Mouse (Mus musculus) lung, postnatal 36 days (tissue): ENCODE results near the gene Mrpl18.
A peak's percentile ranks its signal among the peaks of the same experiment; 100 is the strongest.
"Not testable (repeated sequence)": the region's sequence is repeated elsewhere in the genome, so short reads cannot be mapped to it uniquely, and the experiment has no call there.

ENCODE experiments used
- DNase-seq: peaks from one replicate; pipeline ENCODE4 v3.0.0; 2022; ENCODE audit warnings: mixed read lengths

Mrpl18 gene

DNA sequence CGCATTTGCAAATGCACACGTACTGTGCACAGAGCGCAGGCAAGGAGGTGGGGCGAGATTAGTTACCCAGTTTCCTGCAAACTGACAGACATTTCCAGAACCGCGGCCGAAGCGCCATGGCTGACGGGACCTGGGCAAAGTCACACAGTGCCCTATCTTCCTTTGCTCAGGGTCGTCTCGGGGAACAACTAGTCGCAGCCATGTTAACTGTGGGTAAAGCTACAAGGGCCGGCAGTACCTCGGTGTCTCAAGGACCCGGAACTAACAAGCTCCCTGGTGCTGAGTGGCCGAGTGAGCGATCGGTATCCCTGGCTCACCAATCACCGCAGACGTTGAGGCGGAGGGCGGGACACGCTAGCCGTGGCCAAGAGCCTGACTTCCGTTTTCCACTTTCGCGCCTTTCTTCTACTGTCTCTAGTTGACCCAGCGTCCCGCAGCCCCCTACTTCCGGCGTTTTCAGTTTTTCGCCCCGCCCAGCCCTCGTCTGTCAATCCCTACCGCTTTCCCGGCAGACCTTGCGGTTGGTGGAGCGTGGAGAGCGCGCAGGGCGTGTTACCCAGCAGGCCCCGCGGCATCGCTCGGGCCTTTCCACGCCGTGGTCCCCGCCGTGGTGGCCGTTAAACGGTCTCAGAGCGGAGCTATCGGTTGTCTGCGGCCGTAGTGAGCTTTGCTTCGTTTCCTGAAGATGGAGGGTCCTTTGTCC, at the start of gene Mrpl18:
Gene Mrpl18, minus strand, starts transcription at position 465 of the 703 bp plus-strand sequence.
- peak; percentile 100 for DNase-seq

DNA sequence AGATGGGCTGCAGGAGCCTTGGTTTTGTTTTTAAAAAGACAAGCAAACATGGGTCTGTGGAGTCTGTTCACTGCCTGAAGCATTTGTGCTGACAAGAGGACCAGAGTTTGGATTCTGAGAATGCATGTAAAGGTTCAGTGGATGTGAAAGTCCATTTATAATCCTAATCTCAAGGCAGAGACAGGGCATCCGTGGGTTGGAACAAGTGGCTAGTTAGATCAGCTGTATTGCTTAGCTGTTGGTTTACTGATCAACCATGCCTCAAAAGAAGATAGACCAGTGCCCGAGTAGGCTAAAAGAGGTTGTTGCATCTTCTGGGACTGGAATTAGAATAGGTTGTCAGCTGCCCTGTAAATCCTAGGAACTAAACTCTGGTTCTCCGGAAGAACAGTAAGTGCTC, 47.3 kb upstream of the Mrpl18 start:
- DNase-seq: no peak

DNA sequence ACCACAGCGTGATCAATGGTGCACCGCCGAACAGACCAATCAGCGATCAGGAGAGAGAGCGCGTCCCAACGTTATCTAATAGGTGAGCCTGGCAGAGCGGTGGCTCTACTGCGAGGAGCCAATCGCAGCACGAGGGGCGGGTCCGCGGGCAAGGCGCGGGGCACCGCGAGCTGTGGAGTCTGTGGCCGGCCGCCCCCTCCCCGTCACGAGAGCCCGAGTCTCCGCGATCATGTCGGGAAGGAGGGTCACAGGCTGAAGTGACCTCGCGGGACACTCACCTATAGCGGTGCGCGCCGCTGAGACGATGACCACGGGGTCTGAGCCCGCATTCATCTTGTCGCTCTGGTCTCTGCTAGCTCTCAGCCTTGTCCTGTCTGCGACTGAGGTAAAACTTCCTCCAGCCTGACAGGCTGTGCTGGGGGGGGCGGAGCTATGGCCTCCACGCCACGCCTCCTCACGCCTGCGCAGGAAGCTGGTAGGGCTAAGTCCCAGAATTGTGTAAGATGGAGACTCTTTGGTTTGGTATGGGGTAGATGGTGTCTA, 44.3 kb upstream of the Mrpl18 start, which contains the start of gene Acat2:
Gene Acat2, minus strand, starts transcription at position 417 of the 543 bp plus-strand sequence.
- peak; percentile 96 for DNase-seq

GRCm38 (mm10) chr17:12959377-12959776, 43.2 kb upstream of the Mrpl18 start:
- DNase-seq: not testable (repeated sequence)

- DNase-seq: no peak
Measured at GRCm38 (mm10) chr17:12956664-12957063, 40.5 kb upstream of the Mrpl18 start.

DNA sequence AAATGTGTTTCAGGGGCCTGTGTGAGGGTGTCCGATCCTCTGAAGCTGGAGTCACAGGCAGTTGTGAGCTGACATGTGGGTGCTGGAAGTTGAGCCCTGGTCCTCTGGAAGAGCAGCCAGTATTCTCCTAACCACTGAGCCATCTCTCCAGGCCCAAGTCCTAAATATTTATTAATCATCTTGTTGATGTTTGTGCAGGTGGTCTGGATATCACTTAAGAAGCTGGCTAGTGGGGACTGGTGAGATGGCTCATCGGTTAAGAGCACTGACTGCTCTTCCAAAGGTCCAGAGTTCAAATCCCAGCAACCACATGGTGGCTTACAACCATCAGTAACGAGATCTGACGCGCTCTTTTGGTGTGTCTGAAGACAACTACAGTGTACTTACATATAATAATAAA, 33.5 kb upstream of the Mrpl18 start:
- DNase-seq: no peak

- no peak for DNase-seq
Measured at GRCm38 (mm10) chr17:12942459-12943162, 26.5 kb upstream of the Mrpl18 start.

DNA sequence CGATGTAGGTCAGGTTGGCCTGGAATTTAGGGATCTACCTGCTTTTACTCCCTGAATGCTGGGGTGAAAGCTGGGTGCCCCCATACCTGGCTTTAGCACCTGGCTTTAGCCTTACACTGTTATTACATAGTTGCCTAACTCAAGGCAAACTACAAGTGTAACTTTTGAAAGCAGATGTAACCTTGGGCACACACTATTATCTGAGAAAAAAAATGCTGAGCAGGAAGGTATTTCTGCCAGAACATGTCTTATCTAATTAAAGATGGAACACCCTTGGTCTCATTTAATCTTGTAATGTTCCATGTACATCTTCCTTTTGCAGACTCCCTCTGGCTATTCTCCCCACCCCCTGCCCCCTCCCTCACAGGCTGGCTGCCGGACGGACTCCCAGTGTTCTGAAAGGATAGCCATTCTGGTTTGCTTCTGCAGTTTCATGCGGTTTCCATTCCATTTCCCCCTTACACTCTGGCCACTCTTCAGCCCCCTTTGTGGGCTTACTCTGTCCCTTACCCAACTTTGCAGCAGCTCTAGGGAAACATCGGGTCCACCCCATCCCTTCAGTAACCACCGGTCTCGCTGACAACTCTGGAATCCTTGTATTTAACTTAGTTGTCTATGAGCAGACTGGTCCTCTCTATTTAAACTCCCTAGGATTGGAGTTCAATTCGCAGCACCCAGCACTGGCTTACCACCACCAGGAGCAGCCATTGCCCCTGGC, 25.6 kb upstream of the Mrpl18 start:
- DNase-seq: no peak

DNA sequence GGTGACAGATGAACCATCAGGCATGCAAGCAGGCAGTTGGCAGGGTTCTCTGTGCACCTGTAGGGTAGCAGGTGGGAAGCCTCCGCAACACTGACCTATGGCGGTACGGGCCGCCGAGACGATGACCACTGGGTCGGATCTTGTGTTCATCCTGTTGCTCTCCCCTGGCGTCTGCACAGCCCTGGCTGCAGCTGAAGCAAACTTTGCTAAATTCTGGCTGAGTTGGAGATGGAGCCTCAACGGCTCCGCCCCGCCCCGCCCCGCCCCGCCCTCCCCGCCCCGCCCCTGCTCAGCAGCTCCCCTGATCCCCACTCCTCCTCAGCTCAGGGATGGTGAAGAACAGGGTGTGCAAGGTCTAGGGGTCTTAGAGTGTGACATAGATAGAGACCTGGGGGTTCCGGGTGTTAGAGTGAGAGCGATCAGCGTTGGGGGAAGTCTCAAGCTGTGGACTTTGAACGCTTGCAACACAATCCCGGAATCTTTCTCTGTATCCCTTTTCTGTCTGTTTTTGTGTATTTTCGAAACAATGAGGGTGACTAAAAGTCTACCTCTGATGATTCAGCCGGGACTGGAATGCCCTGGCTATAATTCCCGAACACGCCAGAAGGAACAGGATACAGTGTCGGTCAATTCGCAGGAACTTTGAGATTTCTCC, 24.1 kb upstream of the Mrpl18 start, which contains the start of gene Acat3:
Gene Acat3, minus strand, starts transcription at position 450 of the 655 bp plus-strand sequence.
- DNase-seq: no peak

DNA sequence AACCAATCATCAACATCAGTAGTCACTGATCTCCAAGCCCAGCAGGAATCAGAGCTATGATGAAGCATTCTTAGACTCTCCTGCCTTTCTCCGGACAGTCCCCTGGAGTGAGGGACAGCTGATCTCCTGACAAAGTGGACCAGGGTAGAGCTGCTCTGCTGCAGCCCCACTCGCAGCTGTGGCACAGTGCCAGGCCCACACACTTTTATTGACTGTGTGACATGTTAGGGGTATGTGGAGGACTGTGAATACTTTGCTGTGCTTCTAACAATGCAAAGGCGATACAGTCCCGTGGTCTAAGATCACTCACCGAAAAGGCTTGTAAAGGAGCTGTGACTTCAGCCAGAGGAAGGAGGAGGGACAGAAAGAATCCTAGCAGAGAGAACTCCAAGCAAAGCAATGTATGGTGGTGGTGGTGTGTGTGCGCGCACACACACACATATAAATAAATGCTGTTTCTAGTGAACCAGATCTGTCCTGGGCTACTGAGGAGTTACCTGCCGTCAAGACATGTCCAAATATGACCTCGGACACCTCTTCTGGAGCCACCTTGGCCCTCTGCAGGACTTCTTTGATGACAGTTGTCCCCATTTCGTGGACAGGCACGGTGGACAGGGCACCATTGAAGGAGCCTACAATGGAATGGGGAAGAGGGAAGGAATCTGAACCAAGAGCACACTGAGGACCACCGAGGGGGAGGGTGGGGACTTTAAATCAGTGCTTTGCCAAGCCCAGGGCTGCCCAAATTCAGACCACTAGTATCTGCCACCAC, 23.4 kb upstream of the Mrpl18 start:
- DNase-seq: not testable (repeated sequence)

DNA sequence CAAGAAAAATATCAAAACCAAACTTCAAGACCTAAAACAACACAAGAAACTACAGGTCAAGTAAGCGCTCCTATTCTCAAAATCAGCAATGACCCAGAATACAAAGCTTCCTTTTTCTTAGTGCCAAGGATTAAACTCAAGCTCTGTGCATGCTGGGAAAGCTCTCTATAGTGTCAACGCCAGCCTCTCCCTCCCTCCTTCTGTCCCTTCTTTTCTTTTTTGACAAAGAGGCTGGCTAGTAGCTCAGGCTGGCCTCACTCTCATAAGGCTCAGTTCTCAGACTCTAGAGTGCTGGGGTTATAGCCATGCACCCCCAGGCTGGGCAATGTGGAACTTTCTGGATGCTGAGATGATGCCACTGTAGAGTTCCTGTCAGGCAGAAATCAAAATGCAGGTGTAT, 21.9 kb upstream of the Mrpl18 start:
- DNase-seq: no peak

DNA sequence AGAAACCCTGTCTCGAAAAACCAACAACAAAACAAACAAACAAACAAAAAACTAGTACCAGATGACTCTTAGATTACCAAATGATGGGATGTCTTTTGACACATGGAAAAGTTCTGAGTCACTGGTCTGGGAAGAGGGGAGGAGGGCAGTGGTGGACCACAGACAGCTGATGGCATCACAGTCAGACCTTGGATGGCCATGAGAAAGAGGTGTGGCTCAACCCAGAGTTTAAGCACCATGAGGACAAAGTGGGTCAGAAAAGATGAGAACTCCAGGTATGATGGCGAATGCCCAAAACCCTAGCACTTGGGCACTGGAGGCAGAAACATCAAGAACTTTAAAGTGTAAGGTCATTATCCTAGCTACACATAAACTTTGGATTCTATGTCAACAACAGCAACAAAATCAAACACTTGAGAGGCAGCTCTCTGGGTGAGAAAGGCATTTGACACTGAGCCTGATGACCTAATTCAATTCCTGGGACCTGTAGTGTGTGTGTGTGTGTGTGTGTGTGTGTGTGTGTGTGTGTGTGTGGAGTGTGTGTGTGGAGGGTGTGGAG, 21.3 kb upstream of the Mrpl18 start:
- no peak for DNase-seq

DNA sequence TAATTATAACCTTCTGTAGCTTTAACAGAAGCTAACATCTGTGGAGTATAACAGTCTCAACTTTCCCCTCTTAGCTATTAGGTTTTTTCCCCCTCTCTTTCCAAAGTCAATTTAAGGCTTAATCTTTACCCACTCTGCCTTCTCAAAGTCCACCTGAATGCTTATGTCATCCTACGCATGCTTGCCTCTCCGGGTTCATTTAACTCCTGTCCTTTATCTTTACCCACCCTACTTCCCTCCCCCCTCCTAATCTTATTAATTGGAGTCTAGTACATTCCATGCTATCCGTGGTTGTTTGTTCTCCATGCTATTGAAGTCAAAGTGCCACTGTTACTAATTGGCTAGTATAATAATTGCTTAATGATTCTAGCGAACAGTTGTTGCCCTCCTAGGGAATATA, 19.6 kb upstream of the Mrpl18 start:
- DNase-seq: no peak

DNA sequence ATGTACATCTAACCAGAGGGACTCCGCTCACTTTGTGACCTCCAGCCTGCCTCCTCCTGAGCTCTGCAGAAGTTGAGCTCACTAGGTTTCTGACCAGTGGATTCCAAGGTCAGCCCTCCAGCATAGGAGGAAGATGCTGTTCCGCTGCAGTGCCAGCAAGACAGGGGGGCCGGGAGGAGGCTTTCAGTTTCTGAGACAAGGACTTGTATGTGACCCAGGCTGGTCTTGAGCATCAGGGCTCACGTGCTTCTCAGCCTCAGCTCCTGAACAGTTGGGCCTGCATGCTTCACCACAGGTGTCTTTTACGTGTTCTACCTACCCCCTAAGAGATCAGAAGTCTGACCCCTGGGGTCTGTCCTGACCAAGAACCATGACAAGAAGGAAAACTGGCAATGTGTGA, 15.4 kb upstream of the Mrpl18 start:
- not testable (repeated sequence) for DNase-seq

GRCm38 (mm10) chr17:12925703-12926180, 9.6 kb upstream of the Mrpl18 start:
- no peak for DNase-seq

DNA sequence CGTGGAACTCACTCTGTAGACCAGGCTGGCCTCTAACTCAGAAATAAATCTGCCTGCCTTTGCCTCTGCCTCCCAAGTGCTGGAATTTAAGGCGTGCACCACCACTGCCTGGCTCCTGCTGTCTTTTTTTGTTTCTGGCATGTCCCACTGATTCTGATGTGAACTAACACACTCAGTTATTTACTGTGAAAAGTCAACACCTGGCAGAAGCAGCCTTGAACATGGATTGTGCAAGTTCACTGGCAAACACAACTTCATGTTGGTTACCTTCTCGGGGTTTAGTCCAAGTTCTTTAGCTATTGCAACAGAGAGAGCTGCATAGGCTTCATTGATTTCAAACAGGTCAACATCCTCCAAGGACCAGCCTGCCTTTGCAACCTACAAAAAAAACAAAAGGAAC, 8.9 kb upstream of the Mrpl18 start:
- DNase-seq: peak; percentile 73

- DNase-seq: peak; percentile 21
Measured at GRCm38 (mm10) chr17:12921073-12921472, 4.9 kb upstream of the Mrpl18 start.

DNA sequence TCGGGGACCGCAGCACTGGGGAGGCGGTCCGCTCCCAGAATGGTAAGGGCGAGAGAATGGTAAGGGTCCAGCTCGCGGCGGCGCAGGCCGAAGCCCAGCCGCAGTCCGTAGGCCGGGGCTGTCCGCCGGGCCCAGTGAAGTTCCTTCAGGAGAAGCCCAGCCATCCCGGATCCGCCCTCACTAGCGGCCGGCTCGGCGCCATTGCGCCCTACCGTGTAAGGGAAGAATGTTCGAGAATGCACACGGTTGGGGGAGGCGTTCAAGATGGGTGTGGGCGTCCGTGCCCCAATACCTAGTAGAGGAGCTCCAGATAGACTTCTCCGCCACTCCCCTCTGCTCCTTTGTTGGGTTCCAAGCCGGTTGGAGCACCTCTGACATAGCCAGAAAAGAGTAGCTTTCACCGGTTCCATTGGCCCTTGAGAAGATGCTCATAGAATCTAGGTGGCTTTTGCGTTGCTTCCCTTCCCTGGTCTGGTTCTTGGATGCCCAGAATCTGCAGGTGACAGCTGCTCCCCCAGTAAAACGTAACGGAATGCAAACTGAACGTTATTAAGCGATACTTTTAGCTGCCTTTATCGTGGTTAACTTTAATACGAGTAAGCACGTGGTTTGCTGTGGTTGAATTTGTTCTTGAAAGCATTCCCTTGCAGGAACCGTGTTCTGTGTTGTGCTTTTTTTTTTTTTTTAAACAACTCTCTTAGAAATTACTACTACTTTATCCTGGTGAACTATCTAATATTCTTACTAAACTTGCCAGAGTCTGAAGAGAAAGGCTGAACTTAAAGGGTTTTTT, 639 bp upstream of the Mrpl18 start:
- peak; percentile 50 for DNase-seq

DNA sequence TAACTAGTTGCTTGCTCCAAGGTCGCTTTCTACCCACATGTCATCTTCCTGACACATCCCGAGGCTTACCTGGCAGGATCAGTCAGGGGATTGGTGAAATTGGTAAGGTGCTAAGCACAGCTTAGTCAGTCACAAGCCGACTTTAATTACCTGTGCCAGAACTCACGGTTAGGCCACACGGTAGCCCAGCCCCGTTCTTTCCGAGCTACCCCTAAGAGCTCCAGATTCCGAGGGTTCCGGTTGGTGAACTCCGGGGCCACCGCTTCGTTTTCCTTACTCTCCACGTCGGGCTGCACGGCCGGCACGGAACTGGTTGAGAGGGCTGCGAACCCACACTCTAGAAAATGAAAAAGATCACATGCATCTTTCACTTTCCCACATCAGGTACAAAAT, 661 bp downstream of the Mrpl18 start, which contains the start of gene Tcp1:
Gene Tcp1, plus strand, starts transcription at position 214 of the 393 bp plus-strand sequence.
- no peak for DNase-seq

DNA sequence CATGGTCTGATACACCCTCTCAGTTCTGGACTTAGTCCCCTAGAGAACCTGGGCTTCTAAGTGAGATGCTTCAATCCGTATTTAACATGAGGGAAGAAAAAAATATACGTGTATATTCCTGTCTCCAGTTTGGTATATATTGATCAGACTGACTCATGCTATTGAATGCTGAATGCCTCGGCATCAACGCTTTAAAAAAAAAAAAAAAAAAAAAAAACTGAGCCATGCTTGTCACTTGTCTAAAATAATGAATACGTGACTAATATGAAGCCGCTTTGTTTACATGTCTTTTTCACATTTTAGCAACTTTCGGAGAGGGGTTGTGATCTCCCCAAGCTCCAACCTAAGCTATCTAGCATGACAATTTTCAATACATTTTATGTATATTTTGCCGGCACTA, 5.8 kb downstream of the Mrpl18 start:
- no peak for DNase-seq
